In genomic region chr8:84799136-84799931, GRCm38 (mm10) we compare ENCODE assay signal across 8 mouse cellular contexts. TPM values are rescaled to one million over a fixed set of nuclear protein-coding genes. Genes with fewer than 3 reads are reported as not detected.
DNase-seq lines count a peak whose midpoint lies in the region; ATAC-seq and TF ChIP-seq lines count a peak whose summit lies in the region.

No protein-coding gene starts in this region.

- no peak for TF ChIP-seq CTCF in thymus, adult 2 months (IDR thresholded peaks at IDR 0.05; ENCODE audit: borderline replicate concordance, control insufficient read depth, extremely low read depth, insufficient read depth, low read length, poor library complexity)
- peak; percentile 6; the same call in 1 of the 2 replicates for TF ChIP-seq CTCF in bone marrow, adult 2 months (IDR thresholded peaks at IDR 0.05; ENCODE audit: control insufficient read depth, insufficient read depth, low read length)
- no peak for TF ChIP-seq CTCF in liver, embryonic 14.5 days (IDR thresholded peaks at IDR 0.05; ENCODE audit: low read depth)

- peak overlapping the region; percentile 24 for H3K4me3 ChIP-seq in thymus, adult 2 months (ENCODE audit: control insufficient read depth, insufficient read depth, low read length)
- peak overlapping the region; percentile 64 for H3K4me3 ChIP-seq in bone marrow, adult 2 months (replicated peaks; ENCODE audit: control insufficient read depth, low read depth, low read length)
- peak overlapping the region; percentile 84 for H3K4me3 ChIP-seq in forebrain, embryonic 15.5 days
- peak overlapping the region; percentile 80 for H3K4me3 ChIP-seq in hindbrain, embryonic 16.5 days (ENCODE audit: low read length)
- peak overlapping the region; percentile 32 to 81 for H3K4me3 ChIP-seq in liver, embryonic 14.5 days (ENCODE audit: insufficient read depth in 1 of 2, low read depth in 2 of 2, low read length in 2 of 2)
- H3K4me3 ChIP-seq in neural tube, embryonic 11.5 days (ENCODE audit: low read depth, low read length): peak overlapping the region; percentile 75

- H3K36me3 ChIP-seq in thymus, adult 2 months (ENCODE audit: control insufficient read depth, insufficient read depth, low read length): no peaks in the 10 kb centered on the region
- H3K36me3 ChIP-seq in forebrain, embryonic 15.5 days: no peaks in the 10 kb centered on the region
- H3K36me3 ChIP-seq in hindbrain, embryonic 16.5 days (ENCODE audit: control insufficient read depth, insufficient read depth, low read length): no peaks in the 10 kb centered on the region
- no peaks in the 10 kb centered on the region for H3K36me3 ChIP-seq in liver, embryonic 14.5 days (replicated peaks; ENCODE audit: control insufficient read depth, insufficient read depth, low read depth)
- no peaks in the 10 kb centered on the region for H3K36me3 ChIP-seq in neural tube, embryonic 11.5 days (ENCODE audit: control insufficient read depth, insufficient read depth, low read length)

- no peak for TF ChIP-seq POLR2A in thymus, adult 2 months (IDR thresholded peaks at IDR 0.05; ENCODE audit: control insufficient read depth, extremely low read depth, insufficient read depth, low read length, poor library complexity)
- TF ChIP-seq POLR2A in bone marrow, adult 2 months (IDR thresholded peaks at IDR 0.05; ENCODE audit: borderline replicate concordance, control insufficient read depth, low read depth, low read length): no peak

- no peaks in the 10 kb centered on the region; the same call in 1 of the 2 replicates for H3K27me3 ChIP-seq in thymus, adult 2 months (ENCODE audit: control insufficient read depth, insufficient read depth, low read length)
- no peaks in the 10 kb centered on the region for H3K27me3 ChIP-seq in forebrain, embryonic 15.5 days
- peaks cover 33% of the 10 kb centered on the region for H3K27me3 ChIP-seq in hindbrain, embryonic 16.5 days (replicated peaks; ENCODE audit: control insufficient read depth, insufficient read depth, low read length)
- H3K27me3 ChIP-seq in liver, embryonic 14.5 days (ENCODE audit: control insufficient read depth, insufficient read depth, low read length): peaks cover 43% of the 10 kb centered on the region
- H3K27me3 ChIP-seq in neural tube, embryonic 11.5 days (ENCODE audit: control insufficient read depth, insufficient read depth, low read length): peaks cover 97% of the 10 kb centered on the region

- WGBS in thymus, adult 2 months: 5% methylated on average over 108 of the region's 108 CpGs
- under 1% methylated on average over 101 of the region's 108 CpGs for WGBS in bone marrow, adult 2 months
- under 1% methylated on average over 61 of the region's 108 CpGs for WGBS in forebrain, embryonic 15.5 days
- under 1% methylated on average over 54 of the region's 108 CpGs for WGBS in hindbrain, embryonic 16.5 days
- WGBS in liver, embryonic 14.5 days (ENCODE audit: insufficient replicate concordance): 1% methylated on average over 103 of the region's 108 CpGs
- WGBS in neural tube, embryonic 11.5 days: under 1% methylated on average over 52 of the region's 108 CpGs

- no peak overlapping the region for H3K27ac ChIP-seq in thymus, adult 2 months (ENCODE audit: control insufficient read depth, insufficient read depth, low read length)
- peak overlapping the region; percentile 60; the same call in 1 of the 2 replicates for H3K27ac ChIP-seq in bone marrow, adult 2 months (ENCODE audit: control insufficient read depth, insufficient read depth, low read depth, low read length, poor library complexity)
- H3K27ac ChIP-seq in forebrain, embryonic 15.5 days (replicated peaks): peak overlapping the region; percentile 97
- H3K27ac ChIP-seq in hindbrain, embryonic 16.5 days (ENCODE audit: low read depth, low read length): peak overlapping the region; percentile 91
- no peak overlapping the region for H3K27ac ChIP-seq in liver, embryonic 14.5 days
- no peak overlapping the region for H3K27ac ChIP-seq in neural tube, embryonic 11.5 days (ENCODE audit: low read depth, low read length)

- H3K4me2 ChIP-seq in forebrain, embryonic 15.5 days (replicated peaks): peak overlapping the region; percentile 69
- H3K4me2 ChIP-seq in hindbrain, embryonic 16.5 days (ENCODE audit: low read length): peak overlapping the region; percentile 92
- H3K4me2 ChIP-seq in liver, embryonic 14.5 days (ENCODE audit: low read depth): peak overlapping the region; percentile 98
- peak overlapping the region; percentile 94 for H3K4me2 ChIP-seq in neural tube, embryonic 11.5 days (ENCODE audit: low read depth)

- H3K4me1 ChIP-seq in thymus, adult 2 months (replicated peaks; ENCODE audit: control insufficient read depth, insufficient read depth, low read length): peaks cover 8% of the 10 kb centered on the region; the same call in 1 of the 2 replicates
- H3K4me1 ChIP-seq in bone marrow, adult 2 months (ENCODE audit: control insufficient read depth, insufficient read depth, low read length): peaks cover 3% of the 10 kb centered on the region; the same call in 1 of the 2 replicates
- peaks cover 63% of the 10 kb centered on the region for H3K4me1 ChIP-seq in forebrain, embryonic 15.5 days
- peaks cover 20% of the 10 kb centered on the region for H3K4me1 ChIP-seq in hindbrain, embryonic 16.5 days (ENCODE audit: control insufficient read depth, insufficient read depth, low read depth, low read length)
- no peaks in the 10 kb centered on the region; a peak in 1 of 4 replicates for H3K4me1 ChIP-seq in liver, embryonic 14.5 days (replicated peaks; ENCODE audit: control insufficient read depth in 2 of 2, insufficient read depth in 2 of 2, low read length in 1 of 2)
- H3K4me1 ChIP-seq in neural tube, embryonic 11.5 days (ENCODE audit: control insufficient read depth, insufficient read depth, low read length): no peaks in the 10 kb centered on the region

- peak; percentile 3; the same call in 1 of the 2 replicates for ATAC-seq in forebrain, embryonic 15.5 days (replicated peaks)
- ATAC-seq in hindbrain, embryonic 16.5 days: no peak
- ATAC-seq in liver, embryonic 14.5 days (ENCODE audit: insufficient read depth): peak; percentile 49; the same call in 1 of the 2 replicates
- ATAC-seq in neural tube, embryonic 11.5 days (ENCODE audit: insufficient read depth, low FRiP score, low TSS enrichment): 0 out of 2 replicates have a peak, but pooled peaks have one; percentile 7
- ATAC-seq in monocyte, adult 5-6 weeks (replicated peaks; ENCODE audit: insufficient number of reproducible peaks, low FRiP score, low TSS enrichment, poor library complexity, severe bottlenecking): no peak; the same call in 1 of the 2 replicates

- peak; percentile 22 for DNase-seq in thymus, adult 2 months
- no peak for DNase-seq in thymus, postnatal 10 days (ENCODE audit: low spot score in 2 of 2)
- no peak for DNase-seq in liver, embryonic 14.5 days (ENCODE audit: low read depth in 3 of 3, low spot score in 3 of 3)
- DNase-seq in neural tube, embryonic 11.5 days (ENCODE audit: low spot score): no peak

- no peaks in the 10 kb centered on the region for H3K9me3 ChIP-seq in forebrain, embryonic 15.5 days
- no peaks in the 10 kb centered on the region for H3K9me3 ChIP-seq in hindbrain, embryonic 16.5 days (ENCODE audit: control insufficient read depth, low read length)
- no peaks in the 10 kb centered on the region for H3K9me3 ChIP-seq in liver, embryonic 14.5 days (ENCODE audit: control insufficient read depth, low read length)
- no peaks in the 10 kb centered on the region for H3K9me3 ChIP-seq in neural tube, embryonic 11.5 days (ENCODE audit: control insufficient read depth, low read length)

- peak overlapping the region; percentile 95 for H3K9ac ChIP-seq in forebrain, embryonic 15.5 days (replicated peaks)
- H3K9ac ChIP-seq in hindbrain, embryonic 16.5 days (ENCODE audit: low read depth, low read length): peak overlapping the region; percentile 88
- H3K9ac ChIP-seq in liver, embryonic 14.5 days (replicated peaks): peak overlapping the region; percentile 63
- H3K9ac ChIP-seq in neural tube, embryonic 11.5 days (ENCODE audit: low read length): peak overlapping the region; percentile 76

- TF ChIP-seq EP300 in liver, embryonic 14.5 days (IDR thresholded peaks at IDR 0.05; ENCODE audit: low read depth): no peak

RNA-seq across cellular contexts. Expression of gene Nfix, which starts 0.8 kb away (rescaled TPM):
- 17.7 and 18.2 TPM in 2 replicates for polyA plus RNA-seq in thymus, adult 2 months (2012; rRNA removed)
- polyA plus RNA-seq in bone marrow, adult 2 months (2011; ENCODE audit: insufficient read depth, insufficient read length, low replicate concordance, missing spikeins): 20.6 and 23.7 TPM in 2 replicates
- polyA plus RNA-seq in forebrain, embryonic 15.5 days (2015; fragmentation: Nextera tagmentation; extraction: Ambion mirVana): 413 and 445 TPM in 2 replicates
- polyA plus RNA-seq in hindbrain, embryonic 16.5 days (2015; fragmentation: Nextera tagmentation; extraction: Ambion mirVana): 94.3 and 109 TPM in 2 replicates
- polyA plus RNA-seq in liver, embryonic 14.5 days (2012; rRNA removed): 1.2 and 1.4 TPM in 2 replicates
- 2.5 and 3.1 TPM in 2 replicates for polyA plus RNA-seq in liver, embryonic 14.5 days (2014; fragmentation: Nextera tagmentation; extraction: Ambion mirVana)
- polyA plus RNA-seq in neural tube, embryonic 11.5 days (2014; fragmentation: Nextera tagmentation; extraction: Ambion mirVana): 3.1 and 3.7 TPM in 2 replicates
- 8.1 to 16.7 TPM (median 9.9 TPM) in 3 replicates for total RNA-seq in monocyte, adult 5-6 weeks (2017)

RNA-seq across cellular contexts. Expression of gene Dand5, which starts 23.3 kb away (rescaled TPM):
- polyA plus RNA-seq in thymus, adult 2 months (2012; rRNA removed): 2.2 TPM in 2 replicates
- polyA plus RNA-seq in bone marrow, adult 2 months (2011; ENCODE audit: insufficient read depth, insufficient read length, low replicate concordance, missing spikeins): 2.2 and 3.3 TPM in 2 replicates
- 8.1 and 8.9 TPM in 2 replicates for polyA plus RNA-seq in forebrain, embryonic 15.5 days (2015; fragmentation: Nextera tagmentation; extraction: Ambion mirVana)
- polyA plus RNA-seq in hindbrain, embryonic 16.5 days (2015; fragmentation: Nextera tagmentation; extraction: Ambion mirVana): 15.4 and 17.1 TPM in 2 replicates
- 1.9 TPM in 2 replicates for polyA plus RNA-seq in liver, embryonic 14.5 days (2012; rRNA removed)
- 2.5 and 2.7 TPM in 2 replicates for polyA plus RNA-seq in liver, embryonic 14.5 days (2014; fragmentation: Nextera tagmentation; extraction: Ambion mirVana)
- 4.7 and 7.3 TPM in 2 replicates for polyA plus RNA-seq in neural tube, embryonic 11.5 days (2014; fragmentation: Nextera tagmentation; extraction: Ambion mirVana)
- 3.6 to 4.0 TPM (median 3.8 TPM) in 3 replicates for total RNA-seq in monocyte, adult 5-6 weeks (2017)

RNA-seq across cellular contexts. Expression of gene Gadd45gip1, which starts 32.0 kb away (rescaled TPM):
- 52.9 and 60.6 TPM in 2 replicates for polyA plus RNA-seq in thymus, adult 2 months (2012; rRNA removed)
- polyA plus RNA-seq in bone marrow, adult 2 months (2011; ENCODE audit: insufficient read depth, insufficient read length, low replicate concordance, missing spikeins): 9.2 and 20.5 TPM in 2 replicates
- 36.3 and 39.9 TPM in 2 replicates for polyA plus RNA-seq in forebrain, embryonic 15.5 days (2015; fragmentation: Nextera tagmentation; extraction: Ambion mirVana)
- polyA plus RNA-seq in hindbrain, embryonic 16.5 days (2015; fragmentation: Nextera tagmentation; extraction: Ambion mirVana): 40.6 and 40.7 TPM in 2 replicates
- 24.4 and 31.0 TPM in 2 replicates for polyA plus RNA-seq in liver, embryonic 14.5 days (2012; rRNA removed)
- polyA plus RNA-seq in liver, embryonic 14.5 days (2014; fragmentation: Nextera tagmentation; extraction: Ambion mirVana): 50.2 and 55.7 TPM in 2 replicates
- 38.6 and 38.7 TPM in 2 replicates for polyA plus RNA-seq in neural tube, embryonic 11.5 days (2014; fragmentation: Nextera tagmentation; extraction: Ambion mirVana)
- total RNA-seq in monocyte, adult 5-6 weeks (2017): 10.0 to 12.8 TPM (median 11.2 TPM) in 3 replicates

RNA-seq across cellular contexts. Expression of gene Rad23a, which starts 41.1 kb away (rescaled TPM):
- polyA plus RNA-seq in thymus, adult 2 months (2012; rRNA removed): 109 and 117 TPM in 2 replicates
- 169 and 222 TPM in 2 replicates for polyA plus RNA-seq in bone marrow, adult 2 months (2011; ENCODE audit: insufficient read depth, insufficient read length, low replicate concordance, missing spikeins)
- polyA plus RNA-seq in forebrain, embryonic 15.5 days (2015; fragmentation: Nextera tagmentation; extraction: Ambion mirVana): 82.1 and 85.1 TPM in 2 replicates
- 78.2 and 95.4 TPM in 2 replicates for polyA plus RNA-seq in hindbrain, embryonic 16.5 days (2015; fragmentation: Nextera tagmentation; extraction: Ambion mirVana)
- polyA plus RNA-seq in liver, embryonic 14.5 days (2012; rRNA removed): 139 and 184 TPM in 2 replicates
- 258 and 279 TPM in 2 replicates for polyA plus RNA-seq in liver, embryonic 14.5 days (2014; fragmentation: Nextera tagmentation; extraction: Ambion mirVana)
- 101 TPM in 2 replicates for polyA plus RNA-seq in neural tube, embryonic 11.5 days (2014; fragmentation: Nextera tagmentation; extraction: Ambion mirVana)
- 31.6 to 37.2 TPM (median 34.2 TPM) in 3 replicates for total RNA-seq in monocyte, adult 5-6 weeks (2017)

RNA-seq across cellular contexts. Expression of gene Calr, which starts 47.4 kb away (rescaled TPM):
- polyA plus RNA-seq in thymus, adult 2 months (2012; rRNA removed): 182 and 186 TPM in 2 replicates
- 342 and 475 TPM in 2 replicates for polyA plus RNA-seq in bone marrow, adult 2 months (2011; ENCODE audit: insufficient read depth, insufficient read length, low replicate concordance, missing spikeins)
- polyA plus RNA-seq in forebrain, embryonic 15.5 days (2015; fragmentation: Nextera tagmentation; extraction: Ambion mirVana): 559 and 575 TPM in 2 replicates
- polyA plus RNA-seq in hindbrain, embryonic 16.5 days (2015; fragmentation: Nextera tagmentation; extraction: Ambion mirVana): 743 and 792 TPM in 2 replicates
- polyA plus RNA-seq in liver, embryonic 14.5 days (2012; rRNA removed): 144 and 262 TPM in 2 replicates
- polyA plus RNA-seq in liver, embryonic 14.5 days (2014; fragmentation: Nextera tagmentation; extraction: Ambion mirVana): 348 and 351 TPM in 2 replicates
- polyA plus RNA-seq in neural tube, embryonic 11.5 days (2014; fragmentation: Nextera tagmentation; extraction: Ambion mirVana): 870 and 925 TPM in 2 replicates
- total RNA-seq in monocyte, adult 5-6 weeks (2017): 1,036 to 1,300 TPM (median 1,079 TPM) in 3 replicates

Comparison
In these comparisons a context has a peak if more than half of its experiments do, and no peak if none do; other contexts are left out.
1. H3K27ac ChIP-seq: peak in bone marrow, adult 2 months (single experiment), forebrain, embryonic 15.5 days (single experiment) and hindbrain, embryonic 16.5 days (single experiment); none in thymus, adult 2 months (single experiment), liver, embryonic 14.5 days (single experiment) and neural tube, embryonic 11.5 days (single experiment).
2. H3K4me3 ChIP-seq: peak in every context shown above with its lines; median percentile 84 in forebrain, embryonic 15.5 days; 80 in hindbrain, embryonic 16.5 days; 75 in neural tube, embryonic 11.5 days; 64 in bone marrow, adult 2 months; 56 in liver, embryonic 14.5 days; 24 in thymus, adult 2 months.
3. ATAC-seq: peak in forebrain, embryonic 15.5 days (single experiment), liver, embryonic 14.5 days (single experiment) and neural tube, embryonic 11.5 days (single experiment); none in hindbrain, embryonic 16.5 days (single experiment) and monocyte, adult 5-6 weeks (single experiment).
4. Peak in every context shown above with its lines, with median percentiles within 50 percentile points of each other: H3K4me2 ChIP-seq and H3K9ac ChIP-seq.